Mouse (Mus musculus) CD8-positive naive resting alpha-beta T cell, adult 2 months (primary cell): ENCODE measurements around the gene Gga3.

Source experiments
- DNase-seq, 2 experiments: peaks; one replicate each; pipeline ENCODE4 v3.0.0; 2022; ENCODE audit warnings: low read depth in 2 of 2, low spot score in 2 of 2

The Gga3 gene

DNA sequence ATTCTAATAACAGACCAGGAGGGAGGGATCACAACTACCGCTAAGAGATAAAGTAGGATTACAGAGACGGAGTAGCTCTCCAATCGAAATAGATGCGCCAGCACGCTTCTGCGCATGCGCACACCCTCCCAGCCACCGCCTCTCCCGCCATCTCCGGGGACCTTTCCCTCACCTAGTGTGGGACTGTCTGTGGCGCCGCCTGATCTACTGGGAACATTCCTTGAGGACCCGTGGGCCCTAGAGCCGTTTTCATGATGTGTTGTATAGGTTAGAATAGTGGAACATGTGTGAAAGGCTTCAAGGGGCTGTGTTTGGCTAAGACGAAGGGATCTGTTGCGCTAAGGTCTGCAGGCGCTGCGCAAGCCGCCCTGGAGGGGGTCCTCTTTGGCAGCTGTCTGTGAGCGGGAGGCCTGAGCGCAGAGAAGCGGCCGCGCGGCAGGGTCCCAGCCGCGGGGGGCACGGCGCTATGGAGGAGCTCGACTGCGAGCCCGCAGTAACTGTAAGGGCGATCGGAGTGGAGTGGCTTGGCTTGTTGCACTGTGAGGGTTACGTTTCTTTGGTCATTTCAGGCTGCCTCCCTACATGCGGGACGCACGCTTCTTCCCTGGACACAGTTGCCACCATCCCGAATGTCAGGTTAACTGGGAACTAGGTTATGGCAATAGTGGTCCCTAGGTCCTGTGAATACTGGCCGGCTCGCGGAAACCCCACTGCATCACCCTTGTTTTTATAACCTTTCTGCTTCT, 39.6 kb downstream of the Gga3 start, which contains the start of gene Nup85:
Gene Nup85 (plus strand): TSS at position 371 of the 746 bp plus-strand sequence.
- peak; percentile 94 to 95 for DNase-seq

DNA sequence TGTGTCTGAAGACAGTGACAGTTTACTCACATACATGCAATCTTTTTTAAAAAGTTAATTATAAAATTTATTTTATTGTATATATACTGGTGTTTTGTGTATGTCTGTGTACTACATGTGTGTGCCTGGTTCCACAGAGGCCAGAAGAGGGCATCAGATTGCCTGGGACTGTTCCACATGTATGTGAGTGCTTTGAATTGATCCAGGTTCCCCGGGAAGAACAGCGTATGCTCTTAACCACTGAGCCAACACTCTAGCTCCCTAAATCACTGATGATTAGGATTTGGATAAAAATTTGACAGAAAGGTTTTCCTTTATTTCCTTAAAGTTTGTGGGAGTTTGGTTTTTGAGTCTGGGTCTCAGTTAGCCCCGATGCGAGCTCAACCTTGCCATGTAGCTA, 40.4 kb downstream of the Gga3 start:
- DNase-seq, result peak in 1 of 2 experiments; percentile 11

DNA sequence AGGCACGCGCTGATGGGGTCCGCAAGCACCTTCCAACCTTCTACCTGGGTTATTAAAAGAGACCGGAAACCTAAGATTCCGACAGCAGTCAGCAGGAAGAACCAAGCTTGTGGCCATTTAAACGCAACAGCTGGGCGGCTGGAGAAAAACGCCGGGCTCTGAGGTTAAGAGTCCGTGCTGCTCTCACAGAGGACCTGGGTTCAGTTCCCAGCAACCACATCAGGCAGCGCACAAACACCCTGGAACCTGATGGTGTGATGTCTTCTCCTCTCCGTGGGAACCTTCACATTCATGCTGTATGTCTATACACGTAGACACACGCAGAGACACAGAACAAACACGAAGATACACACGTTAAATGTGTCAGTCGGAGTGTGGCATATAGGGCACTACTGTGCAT, 48.1 kb downstream of the Gga3 start:
- no peak for DNase-seq

DNA sequence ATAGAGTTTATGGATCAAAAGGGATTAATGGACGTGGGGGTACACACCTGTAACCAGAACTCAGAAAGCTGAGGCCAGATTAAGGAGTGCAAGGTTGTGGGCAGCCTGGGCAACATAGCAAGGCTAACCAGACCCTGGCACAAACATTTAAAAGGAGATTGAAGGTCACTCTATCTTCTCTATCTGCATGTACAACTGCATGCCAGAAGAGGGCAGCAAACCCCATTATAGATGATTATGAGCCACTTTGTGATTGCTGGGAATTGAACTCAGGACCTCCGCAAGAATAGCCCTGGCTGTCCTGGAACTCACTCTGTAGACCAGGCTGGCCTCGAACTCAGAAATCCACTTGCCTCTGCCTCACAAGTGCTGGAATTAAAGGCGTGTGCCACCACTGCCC, 51.1 kb downstream of the Gga3 start:
- peak in 1 of 2 experiments; percentile 24 for DNase-seq

DNA sequence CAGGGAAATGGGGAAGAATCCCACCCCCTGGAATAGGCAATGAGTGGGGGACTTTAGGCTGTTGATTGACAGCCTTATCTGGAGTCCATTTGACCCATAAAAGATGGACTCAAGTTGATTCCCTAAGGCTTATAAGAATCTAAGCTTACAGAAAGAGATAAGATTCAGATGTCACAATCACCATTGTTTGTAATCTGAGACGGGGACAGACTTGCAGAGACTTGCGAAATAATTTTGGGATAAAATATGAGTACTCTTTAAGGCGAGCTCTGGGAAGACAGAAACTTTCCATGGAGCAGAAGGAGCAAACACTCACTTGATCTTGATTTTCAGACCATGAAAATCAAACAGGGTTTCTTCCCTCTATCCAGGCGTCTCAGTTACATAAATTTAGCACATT, 60.3 kb downstream of the Gga3 start:
- DNase-seq, result no peak

GRCm38 (mm10) chr11:115538045-115538444, 65.8 kb downstream of the Gga3 start:
- DNase-seq, result peak in 1 of 2 experiments; percentile 9

DNA sequence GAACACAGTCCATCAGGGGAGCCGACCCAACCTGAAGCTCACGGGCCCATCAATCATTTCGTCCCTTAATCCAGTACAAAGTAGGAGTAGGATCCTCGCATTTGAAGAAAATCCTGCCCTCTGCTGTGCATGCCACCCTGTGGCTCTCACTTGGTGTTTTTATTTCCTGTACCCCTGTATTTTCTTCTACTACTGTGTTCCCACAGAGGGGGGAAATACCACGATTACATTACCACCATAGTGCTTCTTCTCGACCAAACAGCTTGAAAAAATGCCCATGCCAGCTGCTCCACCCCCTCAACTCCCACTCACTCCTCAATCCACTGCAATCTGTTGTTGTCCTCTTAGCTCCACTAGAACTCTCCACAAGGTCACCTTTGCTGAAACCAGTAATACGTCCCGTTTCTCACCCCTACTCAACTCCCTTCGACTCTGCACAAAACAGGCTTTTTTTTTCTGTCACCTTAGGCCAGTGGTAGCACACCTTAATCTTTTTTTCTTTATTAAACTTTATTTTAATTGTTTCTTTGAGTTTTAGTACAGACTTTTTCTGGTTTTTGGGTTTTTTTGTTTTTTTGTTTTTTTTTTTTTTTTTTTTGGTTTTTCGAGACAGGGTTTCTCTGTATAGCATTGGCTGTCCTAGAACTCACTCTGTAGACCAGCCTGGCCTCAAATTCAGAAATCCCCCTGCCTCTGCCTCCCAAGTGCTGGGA, 66.8 kb downstream of the Gga3 start:
- peak; percentile 38 to 50 for DNase-seq

DNA sequence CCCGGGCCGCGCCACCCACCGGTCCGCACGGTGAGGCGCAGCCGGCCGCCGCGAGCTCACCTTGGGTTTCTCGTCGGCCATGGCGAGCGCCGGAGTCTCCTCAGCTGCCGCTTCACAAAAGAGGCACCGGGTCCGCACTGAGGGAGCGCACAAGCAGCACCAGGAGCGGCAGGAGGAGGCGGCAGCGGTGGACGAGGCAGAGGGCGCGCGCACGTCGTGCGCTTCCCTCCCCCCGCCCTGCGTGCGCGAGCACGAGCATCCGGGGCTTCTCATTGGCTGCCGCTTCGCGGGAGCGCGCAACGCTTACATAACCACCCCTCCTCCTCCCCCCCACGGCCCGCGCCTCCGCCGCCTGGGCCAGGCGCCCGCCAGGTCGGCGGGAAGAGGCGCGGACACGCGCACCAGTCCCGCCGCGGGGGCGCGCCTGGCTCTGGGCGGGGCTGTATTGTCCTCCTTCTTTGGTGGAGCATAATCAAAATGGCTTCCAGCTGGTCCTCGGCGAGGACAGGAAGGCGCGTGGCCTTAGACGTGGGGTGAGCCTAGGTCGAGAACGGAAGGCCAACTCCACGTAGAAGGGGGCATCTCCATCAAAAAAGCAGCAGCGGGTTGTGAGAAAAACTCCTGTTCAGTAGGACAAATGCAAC, 67.7 kb downstream of the Gga3 start, which contains the start of gene Sumo2:
Gene Sumo2 (minus strand): TSS at position 239 of the 644 bp plus-strand sequence.
- DNase-seq, result peak; percentile 97 to 99

DNA sequence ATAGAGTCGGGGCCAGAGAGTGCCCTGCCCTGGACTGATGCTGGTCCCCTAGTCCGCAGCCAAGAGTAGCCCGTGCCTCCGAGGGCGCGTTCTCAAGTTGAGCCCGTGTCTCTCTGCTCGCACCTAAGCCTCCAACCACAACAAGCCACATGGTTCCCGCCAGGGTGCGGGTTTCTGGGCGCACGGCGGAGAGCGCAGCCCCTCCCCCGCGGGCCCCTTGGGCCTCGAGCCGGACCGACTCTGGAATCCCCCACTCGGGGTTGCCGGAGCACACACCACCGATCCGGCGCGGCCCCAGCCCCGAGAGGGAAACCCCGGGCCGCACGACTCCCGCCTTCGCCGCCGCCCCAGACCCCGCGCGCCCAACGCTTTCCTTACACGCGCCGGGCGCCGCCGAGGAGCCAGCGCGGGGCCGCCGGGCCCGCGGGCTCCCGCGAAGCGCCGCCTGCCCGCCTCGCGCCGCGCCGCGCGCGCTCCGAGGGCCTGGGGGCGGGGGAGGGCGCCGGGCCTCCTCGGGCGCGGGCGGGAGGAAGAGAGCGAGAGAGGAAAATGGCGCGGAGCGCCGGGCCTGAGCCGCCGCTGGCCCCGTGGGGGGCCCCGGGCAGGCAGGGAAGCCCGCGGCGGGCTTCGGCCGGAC, 68.3 kb downstream of the Gga3 start:
- DNase-seq, result peak; percentile 56 to 60

GRCm38 (mm10) chr11:115534759-115535371, 69.0 kb downstream of the Gga3 start:
- DNase-seq, result no peak
